Mouse (Mus musculus): ENCODE results near the gene Tspan18. TPM values are rescaled to one million over a fixed set of nuclear protein-coding genes. Genes with fewer than 3 reads are reported as not detected.

The Tspan18 gene
- polyA plus RNA-seq, 1 experiment, result 158 TPM

GRCm38 (mm10) chr2:93306898-93307297, 27.4 kb downstream of the Tspan18 start:
- WGBS, result 75% methylated on average over 4 of the region's 4 CpGs
- Histone ChIP-seq H3K4me3 (replicated peaks; ENCODE audit: extremely low read depth, low read depth, low read length) (no peak overlapping the region), H3K4me1 (ENCODE audit: control insufficient read depth, insufficient read depth, low read length) (peaks cover 14% of the 10 kb centered on the region)
- TF ChIP-seq CTCF (IDR thresholded peaks at IDR 0.05; ENCODE audit: insufficient read depth, low read length), result no peak
- TF ChIP-seq POLR2A (IDR thresholded peaks at IDR 0.05; ENCODE audit: borderline replicate concordance, extremely low read depth, low read depth, low read length), result no peak
- DNase-seq, result no peak

GRCm38 (mm10) chr2:93304273-93304634, 30.1 kb downstream of the Tspan18 start:
- TF ChIP-seq CTCF (IDR thresholded peaks at IDR 0.05; ENCODE audit: insufficient read depth, low read length) (no peak), POLR2A (IDR thresholded peaks at IDR 0.05; ENCODE audit: borderline replicate concordance, extremely low read depth, low read depth, low read length) (no peak)
- Histone ChIP-seq H3K4me1 (ENCODE audit: control insufficient read depth, insufficient read depth, low read length) (peaks cover 14% of the 10 kb centered on the region), H3K4me3 (replicated peaks; ENCODE audit: extremely low read depth, low read depth, low read length) (no peak overlapping the region)
- DNase-seq, result no peak
- 58% methylated on average over 4 of the region's 4 CpGs for WGBS

GRCm38 (mm10) chr2:93303585-93304272, 30.6 kb downstream of the Tspan18 start:
- no peak overlapping the region for H3K4me3 ChIP-seq (replicated peaks; ENCODE audit: extremely low read depth, low read depth, low read length)
- no peak for DNase-seq
- peaks cover 14% of the 10 kb centered on the region for H3K4me1 ChIP-seq (ENCODE audit: control insufficient read depth, insufficient read depth, low read length)
- TF ChIP-seq POLR2A (IDR thresholded peaks at IDR 0.05; ENCODE audit: borderline replicate concordance, extremely low read depth, low read depth, low read length), result no peak
- TF ChIP-seq CTCF (IDR thresholded peaks at IDR 0.05; ENCODE audit: insufficient read depth, low read length), result no peak
- 29% methylated on average over 16 of the region's 16 CpGs for whole genome bisulfite sequencing

- DNase-seq, result no peak
- no peak overlapping the region for H3K4me3 ChIP-seq (replicated peaks; ENCODE audit: extremely low read depth, low read depth, low read length)
- 41% methylated on average over 5 of the region's 5 CpGs for WGBS
- H3K4me1 ChIP-seq (ENCODE audit: control insufficient read depth, insufficient read depth, low read length), result peaks cover 14% of the 10 kb centered on the region
- TF ChIP-seq POLR2A (IDR thresholded peaks at IDR 0.05; ENCODE audit: borderline replicate concordance, extremely low read depth, low read depth, low read length), result no peak
- TF ChIP-seq CTCF (IDR thresholded peaks at IDR 0.05; ENCODE audit: insufficient read depth, low read length), result no peak
These were observed 31.1 kb downstream of the Tspan18 start for GRCm38 (mm10) chr2:93303260-93303584.

- no peak for DNase-seq
- Histone ChIP-seq H3K4me1 (ENCODE audit: control insufficient read depth, insufficient read depth, low read length) (no peaks in the 10 kb centered on the region; the same call in 1 of the 2 replicates), H3K4me3 (replicated peaks; ENCODE audit: extremely low read depth, low read depth, low read length) (no peak overlapping the region)
- TF ChIP-seq CTCF (IDR thresholded peaks at IDR 0.05; ENCODE audit: insufficient read depth, low read length) (no peak), POLR2A (IDR thresholded peaks at IDR 0.05; ENCODE audit: borderline replicate concordance, extremely low read depth, low read depth, low read length) (no peak)
- WGBS, result 28% methylated on average over 3 of the region's 3 CpGs
These were observed 36.6 kb downstream of the Tspan18 start for GRCm38 (mm10) chr2:93297656-93298055.

- TF ChIP-seq POLR2A (IDR thresholded peaks at IDR 0.05; ENCODE audit: borderline replicate concordance, extremely low read depth, low read depth, low read length), result no peak
- no peak for TF ChIP-seq CTCF (IDR thresholded peaks at IDR 0.05; ENCODE audit: insufficient read depth, low read length)
- WGBS, result 82% methylated on average over 13 of the region's 13 CpGs
- DNase-seq, result no peak
- Histone ChIP-seq H3K4me3 (replicated peaks; ENCODE audit: extremely low read depth, low read depth, low read length) (no peak overlapping the region), H3K4me1 (ENCODE audit: control insufficient read depth, insufficient read depth, low read length) (0 out of 2 replicates have a peak, but pooled peaks cover 2% of the 10 kb centered on the region)
These were observed 42.9 kb downstream of the Tspan18 start for GRCm38 (mm10) chr2:93291186-93291926.

- TF ChIP-seq CTCF (IDR thresholded peaks at IDR 0.05; ENCODE audit: insufficient read depth, low read length), result no peak
- no peak for TF ChIP-seq POLR2A (IDR thresholded peaks at IDR 0.05; ENCODE audit: borderline replicate concordance, extremely low read depth, low read depth, low read length)
- Histone ChIP-seq H3K4me1 (ENCODE audit: control insufficient read depth, insufficient read depth, low read length) (0 out of 2 replicates have a peak, but pooled peaks cover 2% of the 10 kb centered on the region), H3K4me3 (replicated peaks; ENCODE audit: extremely low read depth, low read depth, low read length) (no peak overlapping the region)
- DNase-seq, result no peak
- 65% methylated on average over 7 of the region's 7 CpGs for WGBS
These were observed 43.8 kb downstream of the Tspan18 start for GRCm38 (mm10) chr2:93290345-93291118.

GRCm38 (mm10) chr2:93289161-93289560, 45.1 kb downstream of the Tspan18 start:
- TF ChIP-seq CTCF (IDR thresholded peaks at IDR 0.05; ENCODE audit: insufficient read depth, low read length) (no peak), POLR2A (IDR thresholded peaks at IDR 0.05; ENCODE audit: borderline replicate concordance, extremely low read depth, low read depth, low read length) (no peak)
- 51% methylated on average over 10 of the region's 10 CpGs for WGBS
- DNase-seq, result no peak

GRCm38 (mm10) chr2:93287348-93287747, 47.0 kb downstream of the Tspan18 start:
- H3K4me3 ChIP-seq (replicated peaks; ENCODE audit: extremely low read depth, low read depth, low read length), result no peak overlapping the region
- H3K4me1 ChIP-seq (ENCODE audit: control insufficient read depth, insufficient read depth, low read length), result 0 out of 2 replicates have a peak, but pooled peaks cover 4% of the 10 kb centered on the region
- 51% methylated on average over 4 of the region's 4 CpGs for WGBS
- no peak for DNase-seq
- TF ChIP-seq POLR2A (IDR thresholded peaks at IDR 0.05; ENCODE audit: borderline replicate concordance, extremely low read depth, low read depth, low read length) (no peak), CTCF (IDR thresholded peaks at IDR 0.05; ENCODE audit: insufficient read depth, low read length) (no peak)

More at GRCm38 (mm10) chr2:93289161-93289560, 45.1 kb downstream of the Tspan18 start:
- Histone ChIP-seq H3K4me3 (replicated peaks; ENCODE audit: extremely low read depth, low read depth, low read length) (no peak overlapping the region), H3K4me1 (ENCODE audit: control insufficient read depth, insufficient read depth, low read length) (0 out of 2 replicates have a peak, but pooled peaks cover 4% of the 10 kb centered on the region)

All from lung, adult 2 months (tissue).